Mouse (Mus musculus): Measurements from ENCODE around the gene Tars.

DNA sequence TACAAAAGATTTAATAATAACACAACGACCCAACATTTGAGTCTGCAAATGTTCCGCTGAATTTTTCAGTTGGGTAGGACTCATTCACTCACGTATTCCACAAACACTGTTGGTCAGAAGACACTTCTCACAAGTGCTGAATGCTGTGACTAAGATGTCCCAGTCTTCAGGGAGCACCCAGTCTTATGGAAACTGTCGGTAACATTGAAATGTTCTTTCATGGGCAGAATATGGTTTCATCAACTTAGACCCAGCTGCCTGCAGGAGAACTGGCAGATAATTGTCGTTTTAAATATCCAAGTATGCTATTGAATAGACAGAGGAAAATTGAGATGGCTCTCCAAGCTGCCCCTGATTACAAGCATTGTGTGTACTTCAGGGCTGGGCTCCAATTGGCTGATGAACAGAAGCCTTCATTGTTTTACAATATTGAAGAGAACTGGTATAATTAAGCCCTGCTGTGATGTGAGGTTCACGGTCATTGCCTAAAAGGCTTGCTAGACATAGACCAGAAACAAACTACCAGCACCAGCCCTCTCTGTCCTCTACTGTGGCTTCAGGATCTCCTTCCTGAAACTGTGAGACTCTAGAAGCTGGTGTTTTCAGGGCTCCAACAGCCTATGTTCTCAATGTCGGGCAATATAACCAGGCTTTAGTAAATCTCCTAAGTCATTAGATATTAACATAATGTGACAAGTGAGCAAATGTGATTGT lies 59.8 kb downstream of the Tars start:
- no peak for TF ChIP-seq POLR2A (IDR thresholded peaks at IDR 0.05; ENCODE audit: borderline replicate concordance, extremely low read depth, insufficient read depth, insufficient read length, poor library complexity, severe bottlenecking)
- no peak for TF ChIP-seq CTCF (IDR thresholded peaks at IDR 0.05; ENCODE audit: borderline replicate concordance, extremely low read depth, insufficient read depth, insufficient read length)

Measured in brain, embryonic 14.5 days (tissue).